8 mouse cellular contexts compared by ENCODE assay signal in the genomic region with DNA sequence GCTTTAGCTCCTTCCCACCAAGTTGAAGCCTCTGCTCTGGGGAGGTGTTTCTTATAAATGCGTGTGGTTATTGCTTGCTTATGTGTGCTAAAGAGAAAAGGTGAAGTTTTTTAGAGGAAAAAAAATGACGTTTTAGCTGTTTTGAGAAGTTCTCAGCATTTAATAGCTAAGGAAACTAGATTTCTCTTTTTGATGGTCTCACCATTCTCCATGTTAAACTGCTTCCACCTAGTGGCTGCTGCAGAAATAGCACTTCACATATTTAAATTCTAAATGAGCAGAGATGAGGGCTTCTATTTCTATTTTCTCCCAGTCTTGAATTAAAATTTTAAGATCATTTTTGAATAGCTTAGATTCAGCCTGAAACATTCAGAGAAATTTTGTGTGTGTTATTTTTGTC. TPM values are rescaled to one million over a fixed set of nuclear protein-coding genes. Genes with fewer than 3 reads are reported as not detected.
A peak's percentile ranks its signal among the peaks of the same experiment; 100 is the strongest.
DNase-seq lines count a peak whose midpoint lies in the region; TF ChIP-seq lines count a peak whose summit lies in the region.
"Had no signal": no experiment of that assay in that cellular context is flagged by ENCODE, and none has a peak within 500 bp of the region (broad histone marks: within the 10 kb centered on the region; RNA-seq: fewer than 3 reads in every experiment).

No protein-coding gene starts in this region.

- no peaks in the 10 kb centered on the region for H3K4me1 ChIP-seq in ES-E14 (ENCODE audit: control insufficient read depth in 2 of 2, insufficient read depth in 2 of 2, low read length in 2 of 2, poor library complexity in 1 of 2)
- H3K4me1 ChIP-seq: liver, embryonic 15.5 days had no signal

- H3K27ac ChIP-seq in ES-E14 (ENCODE audit: insufficient read depth, low read depth, low read length, poor library complexity, severe bottlenecking) = no peak overlapping the region

- no peak overlapping the region for H3K4me3 ChIP-seq in ES-E14 (ENCODE audit: insufficient read depth in 1 of 2, low read depth in 1 of 2, low read length in 2 of 2, poor library complexity in 1 of 2, severe bottlenecking in 1 of 2)
- H3K4me3 ChIP-seq: liver, embryonic 15.5 days had no signal

- H3K9ac ChIP-seq in ES-E14 (ENCODE audit: insufficient read depth, low read depth, low read length, poor library complexity, severe bottlenecking) = no peak overlapping the region
- H3K9ac ChIP-seq: liver, embryonic 15.5 days had no signal

- in situ Hi-C loops in ES-E14 (cut with MboI; ENCODE audit: low sequenced_read_pairs in 2 of 2, unreplicated experiment in 2 of 2) = no loop called here

- DNase-seq in layer of hippocampus, postnatal 10 days (ENCODE audit: low spot score in 2 of 2) = peak; percentile 30 to 39
- DNase-seq in layer of hippocampus, adult 8-10 months (ENCODE audit: low spot score in 2 of 2) = no peak
- peak; percentile 21 for DNase-seq in ES-E14 (ENCODE audit: low read depth, low spot score)
- DNase-seq in brain, adult 2 months (ENCODE audit: low read depth, low spot score) = peak; percentile 71
- peak; percentile 13 to 58 for DNase-seq in kidney, postnatal 36 days
- DNase-seq in telencephalon, adult 2 months (ENCODE audit: low read depth, low spot score) = peak; percentile 27
- no peak for DNase-seq in yolk sac, embryonic 10.5 days (ENCODE audit: low spot score)

- H3K9me3 ChIP-seq in ES-E14 (ENCODE audit: control insufficient read depth, insufficient read depth, low read depth, low read length) = no peaks in the 10 kb centered on the region
- H3K9me3 ChIP-seq: liver, embryonic 15.5 days had no signal

- H3K36me3 ChIP-seq in ES-E14 (ENCODE audit: control insufficient read depth, insufficient read depth, low read length, poor library complexity, severe bottlenecking) = peaks cover 33% of the 10 kb centered on the region

TF ChIP-seq in ES-E14, 5 proteins besides CTCF, POLR2A, EP300 and RAD21:
- TF ChIP-seq ZC3H11A (IDR thresholded peaks at IDR 0.05; ENCODE audit: borderline replicate concordance, low read depth, low read length) = no peak
- no peak for TF ChIP-seq ZNF384 (IDR thresholded peaks at IDR 0.05; ENCODE audit: low read depth, low read length)
- TF ChIP-seq CHD2 (IDR thresholded peaks at IDR 0.05; ENCODE audit: low read depth, low read length) = no peak
- no peak for TF ChIP-seq HCFC1 (IDR thresholded peaks at IDR 0.05; ENCODE audit: borderline replicate concordance, insufficient read depth, low read length)
- TF ChIP-seq MAFK (IDR thresholded peaks at IDR 0.05; ENCODE audit: insufficient read depth, low read depth, low read length) = no peak

RNA-seq across cellular contexts. Expression of a gene that starts 41.2 kb away (rescaled TPM):
- total RNA-seq in layer of hippocampus, postnatal 10 days (2021) = 10 to 100 TPM; 90.9 to 96.5 TPM
- 10 to 100 TPM; 66.7 to 76.4 (median 71.5) TPM for total RNA-seq in layer of hippocampus, adult 8-10 months (2022)
- 173 and 201 TPM in 2 replicates for total RNA-seq in ES-E14 (2012; rRNA removed)

RNA-seq across cellular contexts. Expression of a gene that starts 50.6 kb away (rescaled TPM):
- 10 to 100 TPM; 16.7 to 19.0 TPM for total RNA-seq in layer of hippocampus, postnatal 10 days (2021)
- 1 to 10 TPM; 6.8 to 9.3 (median 9.0) TPM for total RNA-seq in layer of hippocampus, adult 8-10 months (2022)
- total RNA-seq in ES-E14 (2012; rRNA removed) = 0.45 and 0.58 TPM in 2 replicates

Comparison
In these comparisons a context has a peak if more than half of its experiments do, and no peak if none do; other contexts are left out.
1. DNase-seq: peak in layer of hippocampus, postnatal 10 days (2 of 2), ES-E14 (single experiment), brain, adult 2 months (single experiment), kidney, postnatal 36 days (2 of 2) and telencephalon, adult 2 months (single experiment); none in layer of hippocampus, adult 8-10 months (0 of 2) and yolk sac, embryonic 10.5 days (single experiment).